Mouse (Mus musculus): ENCODE data around the gene Thra.

- TF ChIP-seq USF1 (IDR thresholded peaks at IDR 0.05; ENCODE audit: low read depth) = no peak
- no peak for TF ChIP-seq POLR2A (IDR thresholded peaks at IDR 0.05; ENCODE audit: insufficient read length, low read depth)
- TF ChIP-seq MAX (IDR thresholded peaks at IDR 0.05; ENCODE audit: low read depth) = no peak
- no peak for TF ChIP-seq CEBPB (IDR thresholded peaks at IDR 0.05; ENCODE audit: insufficient read depth, poor library complexity, severe bottlenecking)
- TF ChIP-seq MYOG (IDR thresholded peaks at IDR 0.05; ENCODE audit: control insufficient read depth in 1 of 3, insufficient read depth in 1 of 3, insufficient read length in 2 of 3, low read depth in 2 of 3) = no peak
- TF ChIP-seq E2F4 (IDR thresholded peaks at IDR 0.05; ENCODE audit: insufficient read depth) = no peak
- TF ChIP-seq TCF12 (IDR thresholded peaks at IDR 0.05; ENCODE audit: insufficient read depth, poor library complexity, severe bottlenecking) = no peak
Observed at GRCm38 (mm10) chr11:98764091-98764490, 23.7 kb downstream of the Thra start.
